Mouse (Mus musculus) CH12.LX (cell line): ENCODE data around the gene Lcor.

ENCODE experiments used
- BHLHE40 ChIP-seq: IDR thresholded peaks from 2 replicates; pipeline ENCODE4 v1.6.1; 2011; ENCODE audit warnings: mild to moderate bottlenecking, low read depth, low read length, improper control_type of control experiment
- CHD1 ChIP-seq: IDR thresholded peaks from 2 replicates; pipeline ENCODE4 v1.6.1; 2012; ENCODE audit warnings: low read depth, low read length, improper control_type of control experiment, inconsistent platforms
- CTCF ChIP-seq, 2 experiments: IDR thresholded peaks in 1 of 2; conservative IDR thresholded peaks in 1 of 2; 2 replicates each; pipeline ENCODE4 v1.5.1; 2011 to 2012; ENCODE audit warnings: low read depth in 2 of 2, low read length in 2 of 2, improper control_type of control experiment in 1 of 2, inconsistent platforms in 1 of 2, mild to moderate bottlenecking in 1 of 2, moderate library complexity in 1 of 2
- E2F4 ChIP-seq: IDR thresholded peaks from 2 replicates; pipeline ENCODE4 v1.6.1; 2011; ENCODE audit warnings: low read depth, low read length, improper control_type of control experiment; ENCODE audit not compliant: insufficient replicate concordance
- GABPA ChIP-seq: IDR thresholded peaks from 2 replicates; pipeline ENCODE4 v1.6.1; 2012; ENCODE audit warnings: low read depth, low read length, improper control_type of control experiment, inconsistent platforms; ENCODE audit not compliant: insufficient replicate concordance
- JUN ChIP-seq: IDR thresholded peaks from 2 replicates; pipeline ENCODE4 v1.6.1; 2011; ENCODE audit warnings: low read depth, mild to moderate bottlenecking, low read length, improper control_type of control experiment, moderate library complexity; ENCODE audit not compliant: insufficient read depth
- POLR2A ChIP-seq: IDR thresholded peaks from 2 replicates; pipeline ENCODE4 v1.6.1; 2011; ENCODE audit warnings: low read depth, mild to moderate bottlenecking, improper control_type of control experiment, low read length
- RCOR1 ChIP-seq: conservative IDR thresholded peaks from 2 replicates; pipeline ENCODE4 v1.6.1; 2012; ENCODE audit warnings: low read depth, mild to moderate bottlenecking, inconsistent platforms, low read length, improper control_type of control experiment
- SIN3A ChIP-seq: IDR thresholded peaks from 2 replicates; pipeline ENCODE4 v1.6.1; 2012; ENCODE audit warnings: low read length, improper control_type of control experiment, inconsistent platforms
- UBTF ChIP-seq: IDR thresholded peaks from 2 replicates; pipeline ENCODE4 v1.6.1; 2012; ENCODE audit warnings: low read depth, mild to moderate bottlenecking, inconsistent platforms, low read length, improper control_type of control experiment, moderate library complexity
- USF2 ChIP-seq: conservative IDR thresholded peaks from 2 replicates; pipeline ENCODE4 v1.6.1; 2011; ENCODE audit warnings: low read depth, low read length, improper control_type of control experiment
- ZKSCAN1 ChIP-seq: IDR thresholded peaks from 2 replicates; pipeline ENCODE4 v1.6.1; 2012; ENCODE audit warnings: low read depth, inconsistent platforms, low read length, improper control_type of control experiment, borderline replicate concordance

- TF ChIP-seq SIN3A (no peak), CTCF (conservative IDR thresholded peaks at IDR 0.05 in 1 of 2, IDR thresholded peaks at IDR 0.05 in 1 of 2; ENCODE audit: low read depth in 2 of 2, low read length in 2 of 2) (no peak), USF2 (no peak), UBTF (no peak), E2F4 (no peak), BHLHE40 (no peak), JUN (no peak), GABPA (no peak), POLR2A (no peak), ZKSCAN1 (no peak), CHD1 (no peak), RCOR1 (no peak)
Measured at GRCm38 (mm10) chr19:41579311-41579920, 97.0 kb downstream of the Lcor start.
